Mouse (Mus musculus) erythroblast, embryonic 14.5 days (primary cell): ENCODE measurements around the gene Tfcp2.

Experiments used
- GATA1 ChIP-seq: IDR thresholded peaks from 2 replicates; pipeline ENCODE4 v1.6.1; 2012; ENCODE audit warnings: low read length, inconsistent platforms, mixed read lengths
- TAL1 ChIP-seq: IDR thresholded peaks from 3 replicates; pipeline ENCODE4 v1.6.1; 2012; ENCODE audit warnings: low read length, inconsistent platforms, mixed read lengths

GRCm38 (mm10) chr15:100585931-100586330 lies 34.1 kb upstream of the Tfcp2 start:
- TF ChIP-seq GATA1, result no peak
- TF ChIP-seq TAL1, result no peak
